Mouse (Mus musculus) liver, embryonic 16.5 days (tissue): ENCODE measurements around the gene Sorcs3. TPM values are rescaled to one million over a fixed set of nuclear protein-coding genes. Genes with fewer than 3 reads are reported as not detected.

Experiments used
- ATAC-seq: fragments of 200-750 bp; cut with Nextera tagmentation; 2 replicates; pipeline ENCODE4 v1.8.0; 2017; ENCODE audit warnings: low read depth, mild to moderate bottlenecking, moderate number of reproducible peaks, moderate library complexity
- H3K27ac ChIP-seq: fragments of 300-500 bp; sonication (generic); 2 replicates; pipeline ENCODE4 v1.5.1; 2014; ENCODE audit warnings: mild to moderate bottlenecking, low read length
- H3K27me3 ChIP-seq: fragments of 300-500 bp; sonication (generic); 2 replicates; pipeline ENCODE4 v1.6.1; 2014; ENCODE audit warnings: low read depth, low read length, mixed read lengths; ENCODE audit not compliant: control insufficient read depth, insufficient read depth
- H3K36me3 ChIP-seq: fragments of 300-500 bp; sonication (generic); 2 replicates; pipeline ENCODE4 v1.6.1; 2014; ENCODE audit warnings: mild to moderate bottlenecking; ENCODE audit not compliant: control insufficient read depth, insufficient read depth
- H3K4me1 ChIP-seq: fragments of 300-500 bp; sonication (generic); 2 replicates; pipeline ENCODE4 v1.6.1; 2014; ENCODE audit warnings: low read depth, low read length, mixed read lengths; ENCODE audit not compliant: control insufficient read depth
- H3K4me2 ChIP-seq: fragments of 300-500 bp; sonication (generic); 2 replicates; pipeline ENCODE4 v1.6.1; 2014; ENCODE audit warnings: low read depth, low read length, mixed read lengths
- H3K4me3 ChIP-seq: fragments of 300-500 bp; sonication (generic); 2 replicates; pipeline ENCODE4 v1.5.1; 2014; ENCODE audit warnings: low read depth, mild to moderate bottlenecking, low read length
- H3K9ac ChIP-seq: fragments of 300-500 bp; sonication (generic); 2 replicates; pipeline ENCODE4 v1.6.1; 2014; ENCODE audit warnings: low read depth, low read length
- H3K9me3 ChIP-seq: fragments of 300-500 bp; sonication (generic); replicated peaks from 2 replicates; pipeline ENCODE4 v1.6.1; 2016; ENCODE audit warnings: low read length; ENCODE audit not compliant: control insufficient read depth
- WGBS: fragments of 180-500 bp; shearing (Covaris S2); extraction: QIAGEN DNeasy Blood & Tissue Kit; methylation state at CpG from one replicate; pipeline ENCODE4 v1.1.7; 2014; ENCODE audit not compliant: insufficient replicate concordance; 5-methylcytosine and 5-hydroxymethylcytosine counted together
- polyA plus RNA-seq: library from polyadenylated mRNA; unstranded; fragments of >200 nt; fragmentation: Nextera tagmentation; extraction: Ambion mirVana; gene quantifications from 2 replicates; pipeline ENCODE4 v1.2.1, GENCODE M21; 2015

Sorcs3 gene
- polyA plus RNA-seq, 1 experiment from 2014 or later: 0.08 TPM

GRCm38 (mm10) chr19:48482946-48483345, 277.1 kb downstream of the Sorcs3 start:
- Histone ChIP-seq H3K36me3 (no peaks in the 10 kb centered on the region), H3K9ac (no peak overlapping the region), H3K27ac (no peak overlapping the region), H3K4me2 (no peak overlapping the region), H3K27me3 (no peaks in the 10 kb centered on the region), H3K4me3 (no peak overlapping the region), H3K9me3 (no peaks in the 10 kb centered on the region), H3K4me1 (no peaks in the 10 kb centered on the region)
- WGBS: 56% methylated on average over 3 of the region's 3 CpGs
- ATAC-seq: no peak

- Histone ChIP-seq H3K4me1 (no peaks in the 10 kb centered on the region), H3K4me3 (no peak overlapping the region), H3K27me3 (no peaks in the 10 kb centered on the region), H3K9ac (no peak overlapping the region), H3K4me2 (no peak overlapping the region), H3K36me3 (no peaks in the 10 kb centered on the region), H3K27ac (no peak overlapping the region), H3K9me3 (no peaks in the 10 kb centered on the region)
- ATAC-seq: no peak
- WGBS: 57% methylated on average over 3 of the region's 3 CpGs
Observed at GRCm38 (mm10) chr19:48491111-48491510, 285.3 kb downstream of the Sorcs3 start.

GRCm38 (mm10) chr19:48503896-48504620, 298.2 kb downstream of the Sorcs3 start:
- no peaks in the 10 kb centered on the region for H3K9me3 ChIP-seq
- no peak for ATAC-seq
- no peaks in the 10 kb centered on the region for H3K36me3 ChIP-seq
- H3K27me3 ChIP-seq: no peaks in the 10 kb centered on the region
- WGBS: 8% methylated on average over 2 of the region's 2 CpGs
- H3K4me2 ChIP-seq: no peak overlapping the region
- H3K4me1 ChIP-seq: no peaks in the 10 kb centered on the region
- H3K4me3 ChIP-seq: no peak overlapping the region
- no peak overlapping the region for H3K27ac ChIP-seq
- no peak overlapping the region for H3K9ac ChIP-seq

DNA sequence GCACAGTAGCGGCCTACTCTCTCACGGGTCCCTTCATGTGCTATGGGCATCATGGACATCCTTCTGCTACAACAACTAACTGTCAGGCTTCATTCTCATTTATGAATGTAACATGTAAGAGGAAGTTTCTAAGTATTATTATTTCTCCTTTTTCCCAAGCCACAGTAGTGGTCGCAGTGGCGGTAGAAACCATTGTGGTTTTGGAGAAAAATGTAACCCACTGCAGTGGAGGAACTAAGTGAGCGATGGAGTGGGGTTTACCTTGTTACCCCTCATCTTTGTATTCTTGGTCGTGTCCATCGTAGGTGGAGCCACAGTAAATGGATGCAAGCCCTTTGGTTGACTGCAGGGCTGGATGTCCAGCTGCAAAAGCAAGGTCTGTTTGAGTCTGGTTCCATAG, 318.0 kb downstream of the Sorcs3 start:
- H3K9ac ChIP-seq: no peak overlapping the region
- no peaks in the 10 kb centered on the region for H3K9me3 ChIP-seq
- no peaks in the 10 kb centered on the region for H3K4me1 ChIP-seq
- no peak for ATAC-seq
- no peaks in the 10 kb centered on the region for H3K36me3 ChIP-seq
- no peak overlapping the region for H3K27ac ChIP-seq
- no peak overlapping the region for H3K4me3 ChIP-seq
- H3K4me2 ChIP-seq: no peak overlapping the region
- 48% methylated on average over 7 of the region's 7 CpGs for WGBS
- no peaks in the 10 kb centered on the region for H3K27me3 ChIP-seq

- Histone ChIP-seq H3K27me3 (no peaks in the 10 kb centered on the region), H3K4me1 (no peaks in the 10 kb centered on the region), H3K27ac (no peak overlapping the region), H3K36me3 (no peaks in the 10 kb centered on the region), H3K4me3 (no peak overlapping the region), H3K4me2 (no peak overlapping the region), H3K9ac (no peak overlapping the region), H3K9me3 (no peaks in the 10 kb centered on the region)
- ATAC-seq: no peak
- WGBS: 32% methylated on average over 9 of the region's 9 CpGs
Observed at GRCm38 (mm10) chr19:48524527-48525214, 318.8 kb downstream of the Sorcs3 start.

DNA sequence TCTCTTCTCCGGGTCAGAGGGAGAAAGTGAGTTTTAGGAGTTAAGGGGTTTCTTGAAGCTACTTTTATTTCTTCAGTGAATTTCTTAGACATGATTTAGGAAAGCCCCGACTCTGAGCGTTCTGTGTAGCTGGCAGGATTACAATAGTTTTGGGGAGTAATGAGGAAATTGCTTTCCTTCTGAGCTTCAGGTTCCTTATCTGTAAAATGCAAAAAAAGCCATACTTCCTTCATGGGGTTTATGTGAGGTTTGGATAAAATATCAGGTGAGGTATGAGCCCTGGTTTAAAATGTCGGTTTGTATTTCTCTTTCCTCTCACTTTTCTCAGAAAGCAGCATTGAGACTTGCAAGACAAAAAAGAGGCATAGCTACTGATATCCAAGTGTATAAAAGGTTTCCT, 327.8 kb downstream of the Sorcs3 start:
- Histone ChIP-seq H3K9ac (no peak overlapping the region), H3K36me3 (no peaks in the 10 kb centered on the region), H3K9me3 (no peaks in the 10 kb centered on the region), H3K27me3 (no peaks in the 10 kb centered on the region), H3K4me1 (no peaks in the 10 kb centered on the region), H3K4me2 (no peak overlapping the region), H3K27ac (no peak overlapping the region), H3K4me3 (no peak overlapping the region)
- WGBS: 35% methylated on average over 4 of the region's 4 CpGs
- no peak for ATAC-seq

GRCm38 (mm10) chr19:48544294-48544693, 338.5 kb downstream of the Sorcs3 start:
- no peak overlapping the region for H3K9ac ChIP-seq
- no peaks in the 10 kb centered on the region for H3K4me1 ChIP-seq
- no peaks in the 10 kb centered on the region for H3K36me3 ChIP-seq
- no peak overlapping the region for H3K27ac ChIP-seq
- H3K27me3 ChIP-seq: no peaks in the 10 kb centered on the region
- H3K4me3 ChIP-seq: no peak overlapping the region
- H3K4me2 ChIP-seq: no peak overlapping the region
- H3K9me3 ChIP-seq: no peaks in the 10 kb centered on the region
- no peak for ATAC-seq

DNA sequence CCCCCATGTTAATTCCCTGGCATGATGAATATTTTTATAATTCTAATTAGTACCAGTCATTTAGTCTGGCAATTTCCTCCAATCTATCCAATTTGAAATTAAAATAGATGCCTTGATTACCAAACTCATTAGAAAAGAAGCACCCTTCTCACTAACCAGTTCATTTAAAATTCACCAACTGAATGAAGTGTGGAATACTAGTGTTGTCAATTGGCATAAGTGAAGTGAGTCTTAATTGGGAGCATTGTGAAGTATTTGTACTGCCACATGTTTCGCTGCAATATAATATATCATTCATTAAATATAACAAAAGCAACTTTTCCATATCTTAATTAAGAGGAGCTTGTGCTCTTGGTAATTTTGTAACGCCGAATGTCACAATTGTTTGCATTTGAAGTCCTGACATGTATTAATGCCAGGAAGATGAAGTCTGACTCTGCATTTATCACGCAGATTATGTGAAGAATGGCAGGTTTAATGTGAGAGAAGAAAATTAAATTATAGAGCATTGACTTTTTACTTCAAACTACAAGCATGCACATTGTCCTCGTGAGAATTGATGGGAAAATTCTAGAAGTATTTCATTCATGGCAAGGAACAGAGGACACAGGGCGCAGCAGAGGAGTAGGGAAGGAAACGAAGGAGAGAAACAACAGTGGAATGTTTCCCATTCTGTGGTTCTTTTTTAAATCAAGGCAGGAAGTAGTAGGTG, 339.8 kb downstream of the Sorcs3 start:
- Histone ChIP-seq H3K27me3 (no peaks in the 10 kb centered on the region), H3K4me3 (no peak overlapping the region), H3K9me3 (no peaks in the 10 kb centered on the region), H3K36me3 (no peaks in the 10 kb centered on the region), H3K4me1 (no peaks in the 10 kb centered on the region), H3K27ac (no peak overlapping the region), H3K4me2 (no peak overlapping the region), H3K9ac (no peak overlapping the region)
- WGBS: 66% methylated on average over 7 of the region's 7 CpGs
- no peak for ATAC-seq

GRCm38 (mm10) chr19:48546133-48546448, 340.3 kb downstream of the Sorcs3 start:
- 65% methylated on average over 2 of the region's 2 CpGs for WGBS
- Histone ChIP-seq H3K27ac (no peak overlapping the region), H3K27me3 (no peaks in the 10 kb centered on the region), H3K9ac (no peak overlapping the region), H3K4me3 (no peak overlapping the region), H3K36me3 (no peaks in the 10 kb centered on the region), H3K4me2 (no peak overlapping the region), H3K9me3 (no peaks in the 10 kb centered on the region), H3K4me1 (no peaks in the 10 kb centered on the region)
- no peak for ATAC-seq
